In the genomic region with DNA sequence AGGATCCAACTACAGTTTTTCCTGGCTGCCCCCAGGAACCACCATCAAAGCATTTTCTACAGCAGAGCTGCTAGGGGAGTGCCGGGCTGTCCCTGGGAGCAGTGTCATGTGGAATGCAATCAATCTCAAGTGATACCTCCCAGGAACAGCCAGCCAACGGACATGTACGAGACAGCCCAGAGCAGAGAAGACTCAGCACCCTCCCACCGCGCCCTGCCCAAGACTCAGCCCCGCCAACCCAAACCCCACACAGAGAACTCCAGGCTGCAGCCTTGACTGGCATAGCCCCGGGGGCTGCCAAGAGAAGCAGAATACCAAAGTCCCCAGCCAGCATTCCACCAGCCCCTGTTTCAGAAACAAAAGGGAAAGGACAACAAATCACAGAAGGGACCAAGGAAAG, we compare ENCODE assay signal across 10 mouse cellular contexts. TPM values are rescaled to one million over a fixed set of nuclear protein-coding genes. Genes with fewer than 3 reads are reported as not detected.
DNase-seq lines count a peak whose midpoint lies in the region; ATAC-seq and TF ChIP-seq lines count a peak whose summit lies in the region.
"Had no signal": no experiment of that assay in that cellular context is flagged by ENCODE, and none has a peak within 500 bp of the region (broad histone marks: within the 10 kb centered on the region; RNA-seq: fewer than 3 reads in every experiment).

No protein-coding gene starts in this region.

- TF ChIP-seq CTCF in forebrain, postnatal 0 days (IDR thresholded peaks at IDR 0.05; ENCODE audit: low read depth): no peak
- no peak for TF ChIP-seq CTCF in kidney, postnatal 0 days (IDR thresholded peaks at IDR 0.05; ENCODE audit: low read depth)

- no peaks in the 10 kb centered on the region for H3K36me3 ChIP-seq in forebrain, postnatal 0 days (ENCODE audit: insufficient read depth)
- H3K36me3 ChIP-seq in forebrain, embryonic 15.5 days: no peaks in the 10 kb centered on the region
- H3K36me3 ChIP-seq in embryonic facial prominence, embryonic 15.5 days: no peaks in the 10 kb centered on the region
- no peaks in the 10 kb centered on the region for H3K36me3 ChIP-seq in kidney, postnatal 0 days (ENCODE audit: insufficient read depth, low read length)

- no peaks in the 10 kb centered on the region for H3K27me3 ChIP-seq in forebrain, postnatal 0 days (ENCODE audit: insufficient read depth, low read length)
- H3K27me3 ChIP-seq in forebrain, embryonic 15.5 days: no peaks in the 10 kb centered on the region
- no peaks in the 10 kb centered on the region for H3K27me3 ChIP-seq in embryonic facial prominence, embryonic 15.5 days
- no peaks in the 10 kb centered on the region for H3K27me3 ChIP-seq in kidney, postnatal 0 days (ENCODE audit: insufficient read depth, low read length)
- H3K27me3 ChIP-seq: liver, embryonic 13.5 days had no signal

- no peaks in the 10 kb centered on the region for H3K9me3 ChIP-seq in forebrain, postnatal 0 days (ENCODE audit: low read length)
- H3K9me3 ChIP-seq in forebrain, embryonic 15.5 days: no peaks in the 10 kb centered on the region
- no peaks in the 10 kb centered on the region for H3K9me3 ChIP-seq in embryonic facial prominence, embryonic 15.5 days (replicated peaks)
- H3K9me3 ChIP-seq in kidney, postnatal 0 days (replicated peaks; ENCODE audit: low read length): no peaks in the 10 kb centered on the region
- H3K9me3 ChIP-seq: liver, embryonic 13.5 days had no signal

- H3K27ac ChIP-seq in forebrain, postnatal 0 days (ENCODE audit: low read depth, low read length): no peak overlapping the region
- no peak overlapping the region for H3K27ac ChIP-seq in forebrain, embryonic 15.5 days (replicated peaks)
- peak overlapping the region; percentile 56 for H3K27ac ChIP-seq in embryonic facial prominence, embryonic 15.5 days (replicated peaks)
- H3K27ac ChIP-seq in kidney, postnatal 0 days: peak overlapping the region; percentile 69; the same call in 1 of the 2 replicates

- ATAC-seq in forebrain, postnatal 0 days: peak; percentile 40; the same call in 1 of the 2 replicates
- no peak for ATAC-seq in forebrain, embryonic 15.5 days (replicated peaks)
- no peak for ATAC-seq in embryonic facial prominence, embryonic 15.5 days (ENCODE audit: insufficient number of reproducible peaks, low FRiP score, low TSS enrichment, low read depth)
- peak; percentile 36; the same call in 1 of the 2 replicates for ATAC-seq in kidney, postnatal 0 days (replicated peaks; ENCODE audit: low FRiP score, low read depth)

- H3K9ac ChIP-seq in forebrain, postnatal 0 days: no peak overlapping the region
- no peak overlapping the region for H3K9ac ChIP-seq in forebrain, embryonic 15.5 days (replicated peaks)
- H3K9ac ChIP-seq in embryonic facial prominence, embryonic 15.5 days: no peak overlapping the region
- H3K9ac ChIP-seq in kidney, postnatal 0 days (ENCODE audit: low read depth, low read length): 0 out of 2 replicates have a peak overlapping the region, but pooled peaks have one; percentile 10
- H3K9ac ChIP-seq: liver, embryonic 13.5 days had no signal

- no peak overlapping the region for H3K4me2 ChIP-seq in forebrain, postnatal 0 days (ENCODE audit: low read depth)
- H3K4me2 ChIP-seq in forebrain, embryonic 15.5 days (replicated peaks): no peak overlapping the region
- peak overlapping the region; percentile 15; the same call in 1 of the 2 replicates for H3K4me2 ChIP-seq in embryonic facial prominence, embryonic 15.5 days (replicated peaks)
- H3K4me2 ChIP-seq in kidney, postnatal 0 days (ENCODE audit: low read length): peak overlapping the region; percentile 44
- H3K4me2 ChIP-seq: liver, embryonic 13.5 days had no signal

- no peak overlapping the region for H3K4me3 ChIP-seq in forebrain, postnatal 0 days (ENCODE audit: low read depth, low read length)
- H3K4me3 ChIP-seq in forebrain, embryonic 15.5 days: no peak overlapping the region
- H3K4me3 ChIP-seq in embryonic facial prominence, embryonic 15.5 days (replicated peaks): no peak overlapping the region
- H3K4me3 ChIP-seq in kidney, postnatal 0 days (replicated peaks; ENCODE audit: low read depth, low read length): peak overlapping the region; percentile 2; the same call in 1 of the 2 replicates
- H3K4me3 ChIP-seq: liver, embryonic 13.5 days had no signal

- 51% methylated on average over 7 of the region's 7 CpGs for WGBS in forebrain, postnatal 0 days
- 58% methylated on average over 7 of the region's 7 CpGs for WGBS in forebrain, embryonic 15.5 days
- 27% methylated on average over 7 of the region's 7 CpGs for WGBS in embryonic facial prominence, embryonic 15.5 days
- 11% methylated on average over 7 of the region's 7 CpGs for WGBS in kidney, postnatal 0 days

- DNase-seq in forebrain, postnatal 0 days: no peak
- DNase-seq in kidney, postnatal 0 days (ENCODE audit: low spot score): peak; percentile 75
- DNase-seq in mesoderm, embryonic 11.5 days (ENCODE audit: low read depth, low spot score): peak; percentile 43
- DNase-seq in right cerebral cortex, postnatal 25 days: no peak
- DNase-seq in cerebellum, adult 9-11 months: no peak
- DNase-seq in layer of hippocampus, adult 9-10 months (ENCODE audit: low spot score): no peak
- DNase-seq: cerebellum, adult 9-10 months; liver, embryonic 13.5 days had no signal

- H3K4me1 ChIP-seq in forebrain, postnatal 0 days (ENCODE audit: insufficient read depth): no peaks in the 10 kb centered on the region
- no peaks in the 10 kb centered on the region for H3K4me1 ChIP-seq in forebrain, embryonic 15.5 days
- H3K4me1 ChIP-seq in embryonic facial prominence, embryonic 15.5 days: peaks cover 45% of the 10 kb centered on the region
- H3K4me1 ChIP-seq in kidney, postnatal 0 days (replicated peaks; ENCODE audit: insufficient read depth, low read length): peaks cover 32% of the 10 kb centered on the region; the same call in 1 of the 2 replicates

RNA-seq across cellular contexts. Expression of gene Ggta1, which starts 31.0 kb away (rescaled TPM):
- total RNA-seq in forebrain, postnatal 0 days (2014; rRNA removed): 6.8 and 7.9 TPM in 2 replicates
- polyA plus RNA-seq in forebrain, postnatal 0 days (2015; fragmentation: Nextera tagmentation; extraction: Ambion mirVana): 3.0 and 4.3 TPM in 2 replicates
- polyA plus RNA-seq in forebrain, embryonic 15.5 days (2015; fragmentation: Nextera tagmentation; extraction: Ambion mirVana): 4.8 and 5.8 TPM in 2 replicates
- polyA plus RNA-seq in embryonic facial prominence, embryonic 15.5 days (2015; fragmentation: Nextera tagmentation; extraction: Ambion mirVana): 33.5 and 38.3 TPM in 2 replicates
- polyA plus RNA-seq in kidney, postnatal 0 days (2015; fragmentation: Nextera tagmentation; extraction: Ambion mirVana): 16.2 and 16.5 TPM in 2 replicates

RNA-seq across cellular contexts. Expression of gene 4930402F06Rik, which starts 35.0 kb away (rescaled TPM):
- total RNA-seq in forebrain, postnatal 0 days (2014; rRNA removed): not detected in 2 replicates
- polyA plus RNA-seq in forebrain, postnatal 0 days (2015; fragmentation: Nextera tagmentation; extraction: Ambion mirVana): not detected in 2 replicates
- not detected in 2 replicates for polyA plus RNA-seq in forebrain, embryonic 15.5 days (2015; fragmentation: Nextera tagmentation; extraction: Ambion mirVana)
- not detected in 2 replicates for polyA plus RNA-seq in embryonic facial prominence, embryonic 15.5 days (2015; fragmentation: Nextera tagmentation; extraction: Ambion mirVana)
- not detected in 2 replicates for polyA plus RNA-seq in kidney, postnatal 0 days (2015; fragmentation: Nextera tagmentation; extraction: Ambion mirVana)
- polyA plus RNA-seq: liver, embryonic 13.5 days had no signal

Comparison
In these comparisons a context has a peak if more than half of its experiments do, and no peak if none do; other contexts are left out.
1. ATAC-seq: peak in forebrain, postnatal 0 days (single experiment) and kidney, postnatal 0 days (single experiment); none in forebrain, embryonic 15.5 days (single experiment) and embryonic facial prominence, embryonic 15.5 days (single experiment).
2. DNase-seq: peak in kidney, postnatal 0 days (single experiment) and mesoderm, embryonic 11.5 days (single experiment); none in forebrain, postnatal 0 days (single experiment), right cerebral cortex, postnatal 25 days (single experiment), cerebellum, adult 9-11 months (single experiment) and layer of hippocampus, adult 9-10 months (single experiment).
3. H3K27ac ChIP-seq: peak in embryonic facial prominence, embryonic 15.5 days (single experiment) and kidney, postnatal 0 days (single experiment); none in forebrain, postnatal 0 days (single experiment) and forebrain, embryonic 15.5 days (single experiment).
4. H3K4me2 ChIP-seq: peak in embryonic facial prominence, embryonic 15.5 days (single experiment) and kidney, postnatal 0 days (single experiment); none in forebrain, postnatal 0 days (single experiment) and forebrain, embryonic 15.5 days (single experiment).